Mouse (Mus musculus): Measurements from ENCODE around the gene Mrpl58. TPM values are rescaled to one million over a fixed set of nuclear protein-coding genes. Genes with fewer than 3 reads are reported as not detected.

Mrpl58 gene
- polyA plus RNA-seq, 1 experiment from 2014 or later = 194 TPM

DNA sequence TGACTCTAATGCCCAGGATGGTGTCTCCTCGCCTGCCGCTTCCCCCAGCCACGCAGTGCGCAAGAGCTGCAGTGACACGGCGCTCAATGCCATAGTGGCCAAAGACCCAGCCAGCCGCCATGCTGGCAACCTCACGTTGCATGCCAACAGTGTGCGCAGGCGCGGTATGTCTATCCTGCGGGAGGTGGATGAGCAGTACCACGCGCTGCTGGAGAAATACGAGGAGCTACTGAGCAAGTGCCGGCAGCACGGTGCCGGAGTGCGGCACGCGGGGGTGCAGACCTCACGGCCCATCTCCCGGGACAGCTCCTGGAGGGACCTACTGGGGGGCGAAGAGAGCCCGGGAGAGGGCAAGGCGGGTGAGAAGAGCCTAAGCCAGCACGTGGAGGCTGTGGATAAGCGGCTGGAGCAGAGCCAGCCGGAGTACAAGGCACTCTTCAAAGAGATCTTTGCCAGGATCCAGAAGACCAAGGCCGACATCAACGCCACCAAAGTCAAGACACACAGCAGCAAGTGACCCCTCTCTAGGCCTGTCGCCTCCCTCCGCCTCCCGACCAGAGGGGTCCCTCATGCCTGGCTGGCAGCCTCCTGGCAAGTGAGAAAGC is 9.7 kb upstream of the Mrpl58 start:
- no peaks in the 10 kb centered on the region for H3K4me1 ChIP-seq (ENCODE audit: control insufficient read depth, insufficient read depth, low read length)
- 58% methylated on average over 34 of the region's 34 CpGs for WGBS
- H3K27ac ChIP-seq (ENCODE audit: low read length) = no peak overlapping the region
- 0 out of 2 replicates have a peak overlapping the region, but pooled peaks have one; percentile 24 for H3K9ac ChIP-seq (ENCODE audit: low read depth, low read length)
- no peaks in the 10 kb centered on the region for H3K9me3 ChIP-seq (ENCODE audit: control insufficient read depth, low read length)
- H3K36me3 ChIP-seq (ENCODE audit: control insufficient read depth, insufficient read depth, low read length) = peaks cover 4% of the 10 kb centered on the region; the same call in 1 of the 2 replicates
- no peaks in the 10 kb centered on the region for H3K27me3 ChIP-seq (replicated peaks; ENCODE audit: control insufficient read depth, insufficient read depth, low read length)
- ATAC-seq = peak; percentile 52; the same call in 1 of the 2 replicates
- peak overlapping the region; percentile 16; the same call in 1 of the 2 replicates for H3K4me3 ChIP-seq (ENCODE audit: low read length)
- H3K4me2 ChIP-seq (ENCODE audit: low read depth, low read length) = peak overlapping the region; percentile 19; the same call in 1 of the 2 replicates

DNA sequence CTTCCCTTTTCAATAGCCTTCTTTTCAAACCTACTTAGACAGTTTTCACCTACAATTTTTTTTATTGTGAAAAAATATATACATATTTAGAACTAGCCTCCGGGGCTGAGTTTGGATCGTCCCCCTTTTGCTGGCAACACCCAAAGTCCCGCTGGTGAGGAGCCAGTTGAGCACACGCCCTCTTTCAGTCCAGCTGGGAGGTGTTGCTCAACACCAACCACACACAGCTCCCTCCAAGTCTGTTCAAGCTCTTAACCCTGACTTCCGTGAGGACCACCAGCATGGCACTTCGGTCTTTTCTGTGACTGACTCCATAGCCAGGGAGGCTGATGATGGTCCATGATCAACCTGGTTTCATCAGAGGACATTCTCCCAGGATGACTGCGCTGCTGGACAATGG is 5.5 kb upstream of the Mrpl58 start:
- Histone ChIP-seq H3K4me3 (ENCODE audit: low read length) (no peak overlapping the region), H3K36me3 (ENCODE audit: control insufficient read depth, insufficient read depth, low read length) (no peaks in the 10 kb centered on the region), H3K9me3 (ENCODE audit: control insufficient read depth, low read length) (no peaks in the 10 kb centered on the region), H3K27ac (ENCODE audit: low read length) (no peak overlapping the region), H3K27me3 (replicated peaks; ENCODE audit: control insufficient read depth, insufficient read depth, low read length) (no peaks in the 10 kb centered on the region), H3K4me2 (ENCODE audit: low read depth, low read length) (no peak overlapping the region), H3K9ac (ENCODE audit: low read depth, low read length) (no peak overlapping the region), H3K4me1 (ENCODE audit: control insufficient read depth, insufficient read depth, low read length) (no peaks in the 10 kb centered on the region)
- WGBS = 69% methylated on average over 7 of the region's 7 CpGs
- ATAC-seq = no peak

DNA sequence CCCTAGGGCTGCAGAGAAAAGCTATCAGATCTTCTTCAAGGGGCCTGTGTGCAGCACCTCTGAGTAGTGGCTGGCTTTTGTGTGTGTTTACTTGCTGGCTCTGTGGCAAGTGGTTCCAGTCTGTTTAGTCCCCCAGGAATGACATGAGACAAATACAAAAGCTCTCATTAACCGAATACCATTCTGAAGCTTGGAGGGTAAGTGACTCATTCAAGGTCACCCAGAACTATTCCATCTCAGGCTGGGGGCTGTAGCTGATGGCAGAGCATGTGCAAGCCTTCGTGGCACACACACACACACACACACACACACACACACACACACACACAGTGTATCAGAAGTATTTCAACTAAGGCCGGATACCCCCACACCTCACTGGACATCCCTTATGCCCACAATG is 3.4 kb upstream of the Mrpl58 start:
- Histone ChIP-seq H3K27me3 (replicated peaks; ENCODE audit: control insufficient read depth, insufficient read depth, low read length) (no peaks in the 10 kb centered on the region), H3K4me1 (ENCODE audit: control insufficient read depth, insufficient read depth, low read length) (peaks cover 10% of the 10 kb centered on the region), H3K9me3 (ENCODE audit: control insufficient read depth, low read length) (no peaks in the 10 kb centered on the region), H3K9ac (ENCODE audit: low read depth, low read length) (no peak overlapping the region), H3K4me2 (ENCODE audit: low read depth, low read length) (no peak overlapping the region), H3K27ac (ENCODE audit: low read length) (no peak overlapping the region), H3K4me3 (ENCODE audit: low read length) (no peak overlapping the region), H3K36me3 (ENCODE audit: control insufficient read depth, insufficient read depth, low read length) (no peaks in the 10 kb centered on the region)
- 63% methylated on average over 3 of the region's 3 CpGs for WGBS
- no peak for ATAC-seq

DNA sequence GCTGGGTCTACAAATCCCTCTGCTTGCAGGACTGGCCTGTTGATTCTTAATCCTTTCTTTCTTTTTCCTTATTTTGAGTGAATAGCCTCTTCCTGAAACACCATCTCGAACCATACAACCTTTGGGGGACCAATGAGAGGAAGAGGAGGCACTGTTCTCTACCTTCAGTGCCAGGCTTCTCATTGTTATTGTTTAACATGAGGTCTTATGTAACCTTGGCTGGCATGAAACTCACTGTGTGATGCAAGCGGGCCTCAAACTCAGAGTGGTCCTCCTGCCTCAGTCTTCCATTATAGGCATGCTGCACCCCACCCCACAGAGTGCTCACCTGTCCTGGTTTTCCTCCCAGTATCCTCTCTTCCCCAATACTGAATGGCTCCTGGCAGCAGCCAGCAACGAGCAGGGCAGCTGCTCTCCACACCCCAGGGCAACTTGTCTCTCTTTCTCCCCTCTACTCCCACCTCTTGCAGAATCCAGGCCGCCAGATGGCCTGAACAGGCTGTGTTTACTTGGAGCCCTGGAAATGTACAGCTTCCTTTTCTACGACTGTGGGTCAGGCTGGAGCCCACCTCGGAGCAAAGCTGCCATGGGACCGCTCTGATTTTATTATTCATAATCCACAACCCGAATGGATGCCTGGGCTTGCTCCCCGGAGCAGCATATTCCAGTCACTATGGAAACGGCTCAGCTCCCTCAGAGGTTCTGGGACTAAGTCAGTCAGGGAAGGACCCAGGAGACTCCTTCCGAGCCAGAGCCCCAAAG is 2.7 kb upstream of the Mrpl58 start:
- H3K9me3 ChIP-seq (ENCODE audit: control insufficient read depth, low read length) = no peaks in the 10 kb centered on the region
- WGBS = 35% methylated on average over 11 of the region's 11 CpGs
- H3K4me1 ChIP-seq (ENCODE audit: control insufficient read depth, insufficient read depth, low read length) = peaks cover 10% of the 10 kb centered on the region
- no peak overlapping the region for H3K9ac ChIP-seq (ENCODE audit: low read depth, low read length)
- H3K4me2 ChIP-seq (ENCODE audit: low read depth, low read length) = no peak overlapping the region
- ATAC-seq = no peak
- H3K27ac ChIP-seq (ENCODE audit: low read length) = no peak overlapping the region; the same call in 1 of the 2 replicates
- H3K4me3 ChIP-seq (ENCODE audit: low read length) = no peak overlapping the region
- H3K27me3 ChIP-seq (replicated peaks; ENCODE audit: control insufficient read depth, insufficient read depth, low read length) = no peaks in the 10 kb centered on the region
- H3K36me3 ChIP-seq (ENCODE audit: control insufficient read depth, insufficient read depth, low read length) = no peaks in the 10 kb centered on the region

DNA sequence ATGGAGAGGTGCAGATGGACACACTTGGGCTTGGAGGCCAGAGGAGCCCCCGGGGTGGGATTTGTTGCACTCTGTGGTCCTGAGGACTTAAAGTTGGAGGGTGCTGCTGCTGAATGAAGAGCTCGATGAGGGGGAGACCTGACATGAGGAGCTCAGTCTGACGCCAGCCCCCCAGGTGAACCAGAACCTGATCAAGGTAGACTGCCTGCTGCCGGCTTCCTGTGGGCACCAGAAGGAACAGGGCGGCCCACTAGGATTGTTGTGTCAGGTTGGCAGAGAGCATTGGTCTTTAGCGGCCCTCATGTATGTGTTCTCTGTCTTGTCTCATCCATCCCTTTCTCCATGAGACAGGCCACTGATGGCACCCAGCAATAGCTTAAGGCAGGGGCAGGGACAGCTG is 2.2 kb downstream of the Mrpl58 start:
- Histone ChIP-seq H3K27me3 (replicated peaks; ENCODE audit: control insufficient read depth, insufficient read depth, low read length) (no peaks in the 10 kb centered on the region), H3K9ac (ENCODE audit: low read depth, low read length) (no peak overlapping the region)
- WGBS = 96% methylated on average over 6 of the region's 6 CpGs

DNA sequence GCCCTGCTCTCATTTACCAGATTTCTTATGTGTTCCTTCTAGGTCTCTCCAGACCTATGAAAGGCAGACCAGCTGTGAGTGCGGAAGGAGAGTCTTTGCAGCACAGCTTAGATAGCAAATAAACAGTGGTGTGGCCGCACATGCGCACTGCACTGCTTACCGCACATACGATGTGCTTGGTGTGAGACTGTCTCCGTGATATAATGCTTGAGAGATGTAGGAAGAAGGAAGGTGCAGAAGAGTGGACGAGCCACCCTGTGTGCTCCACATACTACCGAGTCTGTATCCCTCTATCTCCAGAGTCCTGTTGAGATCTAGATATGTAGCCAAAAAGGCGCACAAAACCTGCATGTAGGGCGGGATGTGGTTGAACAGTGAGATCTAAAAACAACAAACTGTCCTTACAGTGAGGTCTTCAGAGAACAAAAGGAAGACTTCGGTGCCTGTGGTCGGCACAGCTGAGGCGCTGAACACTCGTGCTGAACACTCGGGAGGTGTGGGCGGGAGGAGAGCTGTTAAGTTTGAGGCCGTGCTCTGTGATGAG is 3.4 kb downstream of the Mrpl58 start:
- Histone ChIP-seq H3K4me3 (ENCODE audit: low read length) (no peak overlapping the region), H3K9ac (ENCODE audit: low read depth, low read length) (no peak overlapping the region), H3K4me2 (ENCODE audit: low read depth, low read length) (no peak overlapping the region), H3K27me3 (replicated peaks; ENCODE audit: control insufficient read depth, insufficient read depth, low read length) (no peaks in the 10 kb centered on the region), H3K36me3 (ENCODE audit: control insufficient read depth, insufficient read depth, low read length) (peaks cover 5% of the 10 kb centered on the region), H3K4me1 (ENCODE audit: control insufficient read depth, insufficient read depth, low read length) (peaks cover 19% of the 10 kb centered on the region), H3K9me3 (ENCODE audit: control insufficient read depth, low read length) (no peaks in the 10 kb centered on the region), H3K27ac (ENCODE audit: low read length) (no peak overlapping the region)
- WGBS = 94% methylated on average over 17 of the region's 17 CpGs
- no peak for ATAC-seq

More for the DNA sequence above, 2.2 kb downstream of the Mrpl58 start:
- H3K4me1 ChIP-seq (ENCODE audit: control insufficient read depth, insufficient read depth, low read length) = peaks cover 10% of the 10 kb centered on the region
- H3K4me2 ChIP-seq (ENCODE audit: low read depth, low read length) = no peak overlapping the region
- H3K9me3 ChIP-seq (ENCODE audit: control insufficient read depth, low read length) = no peaks in the 10 kb centered on the region
- peaks cover 5% of the 10 kb centered on the region for H3K36me3 ChIP-seq (ENCODE audit: control insufficient read depth, insufficient read depth, low read length)
- H3K4me3 ChIP-seq (ENCODE audit: low read length) = no peak overlapping the region
- H3K27ac ChIP-seq (ENCODE audit: low read length) = no peak overlapping the region
- no peak for ATAC-seq

DNA sequence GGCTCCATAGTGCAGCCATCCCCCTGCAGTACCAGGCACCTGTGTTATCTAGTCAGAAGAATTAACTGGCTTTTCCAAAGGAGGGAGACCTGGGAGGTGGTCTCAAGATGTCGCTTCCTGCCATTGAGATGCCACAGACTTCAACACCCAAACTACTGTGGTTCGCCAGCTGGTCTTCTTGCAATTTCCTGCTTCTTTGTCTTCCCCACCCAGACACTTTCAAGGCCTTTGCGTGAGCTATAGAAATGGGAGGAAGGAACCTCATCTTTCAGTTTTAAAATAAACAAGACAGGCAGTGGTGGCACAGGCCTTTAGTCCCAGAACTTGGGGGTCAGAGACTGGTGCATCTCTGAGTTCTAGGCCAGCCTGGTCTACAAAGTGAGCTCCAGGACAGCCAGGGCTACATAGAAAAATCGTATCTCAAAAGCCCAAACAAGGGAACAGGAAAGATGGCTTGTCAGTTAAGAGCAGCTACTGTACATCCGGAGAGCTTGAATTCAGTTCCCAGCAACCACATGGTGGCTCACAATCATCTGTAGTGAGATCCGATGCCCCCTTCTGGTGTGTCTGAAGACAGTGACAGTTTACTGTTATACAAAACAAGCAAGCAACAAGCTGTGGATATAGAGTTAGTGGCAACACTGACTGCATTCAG is 4.8 kb downstream of the Mrpl58 start:
- Histone ChIP-seq H3K4me3 (ENCODE audit: low read length) (no peak overlapping the region), H3K4me2 (ENCODE audit: low read depth, low read length) (no peak overlapping the region), H3K4me1 (ENCODE audit: control insufficient read depth, insufficient read depth, low read length) (peaks cover 20% of the 10 kb centered on the region), H3K9ac (ENCODE audit: low read depth, low read length) (no peak overlapping the region), H3K9me3 (ENCODE audit: control insufficient read depth, low read length) (no peaks in the 10 kb centered on the region), H3K27me3 (replicated peaks; ENCODE audit: control insufficient read depth, insufficient read depth, low read length) (no peaks in the 10 kb centered on the region), H3K36me3 (ENCODE audit: control insufficient read depth, insufficient read depth, low read length) (peaks cover 5% of the 10 kb centered on the region), H3K27ac (ENCODE audit: low read length) (no peak overlapping the region)
- 73% methylated on average over 6 of the region's 6 CpGs for WGBS
- ATAC-seq = no peak

DNA sequence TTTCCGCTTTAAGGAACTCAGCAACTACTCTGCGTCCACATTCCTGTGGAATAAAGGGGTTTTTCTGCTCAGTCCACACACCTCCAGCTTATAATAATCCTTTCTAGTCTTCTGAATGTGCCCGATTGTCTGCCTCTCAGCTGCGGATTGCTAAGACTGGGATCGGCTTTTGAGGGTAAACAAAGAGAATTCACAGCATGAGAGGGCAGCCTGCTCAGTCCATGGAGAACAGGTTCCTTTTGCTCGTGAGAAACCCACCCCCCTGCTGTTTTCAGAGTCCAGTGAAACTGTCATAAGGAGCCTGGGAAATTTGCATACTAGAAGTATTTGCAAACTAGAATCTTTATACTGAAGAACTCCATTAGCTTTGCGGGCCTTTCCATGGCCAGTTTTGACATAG is 6.0 kb downstream of the Mrpl58 start:
- ATAC-seq = no peak
- H3K27me3 ChIP-seq (replicated peaks; ENCODE audit: control insufficient read depth, insufficient read depth, low read length) = no peaks in the 10 kb centered on the region
- H3K4me3 ChIP-seq (ENCODE audit: low read length) = no peak overlapping the region
- peaks cover 21% of the 10 kb centered on the region for H3K4me1 ChIP-seq (ENCODE audit: control insufficient read depth, insufficient read depth, low read length)
- no peak overlapping the region for H3K9ac ChIP-seq (ENCODE audit: low read depth, low read length)
- peaks cover 5% of the 10 kb centered on the region for H3K36me3 ChIP-seq (ENCODE audit: control insufficient read depth, insufficient read depth, low read length)
- no peaks in the 10 kb centered on the region for H3K9me3 ChIP-seq (ENCODE audit: control insufficient read depth, low read length)
- no peak overlapping the region for H3K4me2 ChIP-seq (ENCODE audit: low read depth, low read length)
- no peak overlapping the region; the same call in 1 of the 2 replicates for H3K27ac ChIP-seq (ENCODE audit: low read length)
- 78% methylated on average over 7 of the region's 7 CpGs for WGBS

DNA sequence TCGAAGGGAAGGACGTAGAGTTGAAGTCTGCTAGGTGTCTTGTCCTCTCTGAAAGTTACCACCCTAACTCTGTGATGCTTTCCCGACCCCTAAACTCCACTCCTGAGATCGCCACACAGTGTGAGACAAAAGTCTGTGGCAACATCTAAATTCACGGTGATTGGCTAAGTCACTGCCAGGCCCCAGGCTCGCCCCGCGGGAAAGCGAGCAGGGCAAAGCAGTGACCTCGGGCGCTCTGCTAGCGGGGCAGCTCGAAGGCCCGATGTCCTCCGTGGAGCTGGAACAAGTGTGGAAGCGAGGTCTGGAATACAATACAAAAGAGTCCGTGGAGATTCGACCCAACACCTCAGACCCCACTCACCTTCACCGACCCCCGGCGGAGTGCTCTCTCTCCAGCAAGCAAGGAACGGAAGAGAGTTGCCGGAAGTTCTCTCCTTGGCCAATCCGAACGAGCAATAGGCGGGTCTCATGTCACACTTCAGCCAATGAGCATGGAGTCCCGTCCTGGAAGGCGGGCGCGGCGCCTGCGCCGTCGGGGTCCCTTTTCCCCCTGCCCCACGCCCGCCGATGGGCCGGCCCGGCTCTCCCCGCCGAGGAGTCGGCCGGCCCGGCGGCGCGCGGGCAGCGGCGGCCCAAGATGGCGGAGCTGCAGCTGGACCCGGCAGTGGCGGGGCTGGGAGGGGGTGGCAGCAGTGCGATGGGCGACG is 16.1 kb downstream of the Mrpl58 start, which contains the start of the genes Atp5h and Kctd2:
Atp5h (minus strand) TSS at position 432 of the 707 bp plus-strand sequence.
Kctd2 (plus strand) TSS at position 598 of the 707 bp plus-strand sequence.
- Histone ChIP-seq H3K36me3 (ENCODE audit: control insufficient read depth, insufficient read depth, low read length) (peaks cover 11% of the 10 kb centered on the region), H3K27ac (ENCODE audit: low read length) (peak within 1 kb of the TSS; percentile 85), H3K27me3 (replicated peaks; ENCODE audit: control insufficient read depth, insufficient read depth, low read length) (no peaks in the 10 kb centered on the region), H3K4me3 (ENCODE audit: low read length) (peak within 1 kb of the TSS; percentile 90), H3K9me3 (ENCODE audit: control insufficient read depth, low read length) (no peaks in the 10 kb centered on the region), H3K4me2 (ENCODE audit: low read depth, low read length) (peak within 1 kb of the TSS; percentile 98), H3K4me1 (ENCODE audit: control insufficient read depth, insufficient read depth, low read length) (peaks cover 22% of the 10 kb centered on the region), H3K9ac (ENCODE audit: low read depth, low read length) (peak within 1 kb of the TSS; percentile 98)
- under 1% methylated on average over 34 of the region's 56 CpGs for WGBS
- ATAC-seq = peak; percentile 98

All from intestine, embryonic 16.5 days (tissue).